Mouse (Mus musculus): ENCODE measurements around the gene Aloxe3. TPM values are rescaled to one million over a fixed set of nuclear protein-coding genes. Genes with fewer than 3 reads are reported as not detected.

Gene Aloxe3
- total and polyA plus RNA-seq, 3 experiments: 0.13 to 0.23 TPM; not detected in 1

DNA sequence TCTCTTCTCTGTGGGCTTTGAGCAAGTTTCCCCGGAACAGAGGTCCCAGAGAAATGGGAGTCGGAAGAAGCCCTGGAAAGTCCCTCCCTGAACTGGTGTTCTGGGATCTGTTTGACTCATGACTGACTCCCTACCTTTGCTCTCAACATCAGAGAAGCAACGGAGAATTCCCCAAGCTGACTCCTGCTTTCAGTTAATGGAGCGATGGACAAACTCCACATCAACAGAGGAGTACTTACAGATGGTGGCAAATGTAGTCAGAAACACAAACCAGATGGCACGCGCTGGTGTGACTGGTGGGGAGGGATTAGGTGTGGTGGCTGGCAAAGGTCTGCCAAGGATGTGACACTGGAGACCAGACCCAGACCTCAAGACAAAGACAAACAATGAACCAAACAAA, 25.3 kb downstream of the Aloxe3 start:
- Histone ChIP-seq H3K4me1 (ENCODE audit: control insufficient read depth in 1 of 2, insufficient read depth in 2 of 2) (0 out of 4 replicates have a peak, but pooled peaks cover 0 to 5% of the 10 kb centered on the region in 2 experiments), H3K9ac (ENCODE audit: insufficient read depth, low read depth) (no peak overlapping the region), H3K27ac (ENCODE audit: insufficient read depth, low read depth) (no peak overlapping the region), H3K4me3 (replicated peaks in 1 of 3; ENCODE audit: low read depth in 2 of 3, low read length in 2 of 3, poor library complexity in 1 of 3) (no peak overlapping the region), H3K79me2 (replicated peaks; ENCODE audit: control insufficient read depth, extremely low read depth, insufficient read depth, poor library complexity, severe bottlenecking) (no peaks in the 10 kb centered on the region), H3K27me3 (replicated peaks) (peaks cover 87% of the 10 kb centered on the region), H3K36me3 (replicated peaks in 1 of 2; ENCODE audit: control insufficient read depth in 1 of 2, insufficient read depth in 1 of 2, low read length in 1 of 2) (no peaks in the 10 kb centered on the region), H3K4me2 (ENCODE audit: insufficient read depth, low read depth, poor library complexity, severe bottlenecking) (peak overlapping the region; percentile 32; the same call in 1 of the 2 replicates), H3K9me3 (replicated peaks; ENCODE audit: low read length) (no peaks in the 10 kb centered on the region)
- in situ Hi-C loops (cut with MboI; ENCODE audit: low pct_ligation_motif_present, low pct_unique_long_range_greater_than_20kb, low sequenced_read_pairs) (no loop called here), dilution Hi-C loops (cut with MboI; ENCODE audit: extremely low pct_ligation_motif_present, extremely low pct_unique_long_range_greater_than_20kb, low sequenced_read_pairs) (no loop called here)
- no peak for DNase-seq (ENCODE audit: extremely low read depth)
- no peak for TF ChIP-seq MEF2A (IDR thresholded peaks at IDR 0.05; ENCODE audit: borderline replicate concordance, low read depth, low read length)
- no peak for TF ChIP-seq GABPA (IDR thresholded peaks at IDR 0.05; ENCODE audit: insufficient replicate concordance, low read depth, low read length)
- TF ChIP-seq TCF12 (IDR thresholded peaks at IDR 0.05; ENCODE audit: low read depth, low read length): no peak
- no peak for TF ChIP-seq SIN3A (IDR thresholded peaks at IDR 0.05; ENCODE audit: low read length)
- TF ChIP-seq ELF1 (IDR thresholded peaks at IDR 0.05; ENCODE audit: low read depth, low read length): no peak
- no peak for TF ChIP-seq SMC3 (IDR thresholded peaks at IDR 0.05; ENCODE audit: low read depth, low read length)
- no peak for TF ChIP-seq ZNF384 (IDR thresholded peaks at IDR 0.05; ENCODE audit: low read depth, low read length)
- no peak for TF ChIP-seq IRF4 (IDR thresholded peaks at IDR 0.05; ENCODE audit: low read depth, low read length)
- TF ChIP-seq EP300 (IDR thresholded peaks at IDR 0.05; ENCODE audit: low read length): no peak
- no peak for TF ChIP-seq CHD1 (IDR thresholded peaks at IDR 0.05; ENCODE audit: low read depth, low read length)
- no peak for TF ChIP-seq MAZ (IDR thresholded peaks at IDR 0.05; ENCODE audit: low read depth, low read length)
- no peak for TF ChIP-seq MYC (IDR thresholded peaks at IDR 0.05; ENCODE audit: low read depth, low read length)
- TF ChIP-seq CHD2 (IDR thresholded peaks at IDR 0.05; ENCODE audit: low read length): no peak
- TF ChIP-seq ZKSCAN1 (IDR thresholded peaks at IDR 0.05; ENCODE audit: borderline replicate concordance, low read depth, low read length): no peak
- TF ChIP-seq CTCF (conservative IDR thresholded peaks at IDR 0.05 in 1 of 2, IDR thresholded peaks at IDR 0.05 in 1 of 2; ENCODE audit: low read depth in 2 of 2, low read length in 2 of 2): no peak
- TF ChIP-seq POLR2AphosphoS2 (IDR thresholded peaks at IDR 0.05; ENCODE audit: low read depth, low read length): no peak
- no peak for TF ChIP-seq ZMIZ1 (IDR thresholded peaks at IDR 0.05; ENCODE audit: low read depth, low read length)
- TF ChIP-seq MAX (IDR thresholded peaks at IDR 0.05; ENCODE audit: low read length): no peak

DNA sequence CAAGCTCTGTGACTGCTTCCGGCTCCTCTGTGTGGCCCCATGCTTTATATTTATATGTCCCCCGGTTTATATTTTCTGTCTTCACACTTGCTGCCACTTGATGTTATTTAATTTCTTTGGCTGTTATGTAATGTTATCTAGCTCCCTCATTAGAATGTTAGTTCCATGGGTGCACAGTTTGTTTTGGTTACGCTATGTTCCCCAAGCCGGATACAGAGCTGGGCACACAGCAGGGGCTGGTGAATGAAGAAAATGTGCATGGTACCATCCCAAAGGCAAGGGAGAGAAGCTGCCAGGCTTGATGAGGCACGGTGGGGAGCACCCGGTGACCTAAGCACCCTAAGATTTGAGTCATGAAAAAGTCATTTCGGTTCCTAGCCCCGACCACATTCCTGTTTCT, 28.1 kb downstream of the Aloxe3 start:
- Histone ChIP-seq H3K27ac (ENCODE audit: insufficient read depth, low read depth) (no peak overlapping the region), H3K27me3 (replicated peaks) (peaks cover 89% of the 10 kb centered on the region), H3K9me3 (replicated peaks; ENCODE audit: low read length) (no peaks in the 10 kb centered on the region), H3K79me2 (replicated peaks; ENCODE audit: control insufficient read depth, extremely low read depth, insufficient read depth, poor library complexity, severe bottlenecking) (no peaks in the 10 kb centered on the region), H3K9ac (ENCODE audit: insufficient read depth, low read depth) (no peak overlapping the region), H3K4me1 (ENCODE audit: control insufficient read depth in 1 of 2, insufficient read depth in 2 of 2) (0 out of 4 replicates have a peak, but pooled peaks cover 0 to 5% of the 10 kb centered on the region in 2 experiments), H3K4me3 (replicated peaks in 1 of 3; ENCODE audit: low read depth in 2 of 3, low read length in 2 of 3, poor library complexity in 1 of 3) (no peak overlapping the region), H3K36me3 (replicated peaks in 1 of 2; ENCODE audit: control insufficient read depth in 1 of 2, insufficient read depth in 1 of 2, low read length in 1 of 2) (no peaks in the 10 kb centered on the region), H3K4me2 (ENCODE audit: insufficient read depth, low read depth, poor library complexity, severe bottlenecking) (no peak overlapping the region)
- no peak for DNase-seq (ENCODE audit: extremely low read depth)
- dilution Hi-C loops (cut with MboI; ENCODE audit: extremely low pct_ligation_motif_present, extremely low pct_unique_long_range_greater_than_20kb, low sequenced_read_pairs) (no loop called here), in situ Hi-C loops (cut with MboI; ENCODE audit: low pct_ligation_motif_present, low pct_unique_long_range_greater_than_20kb, low sequenced_read_pairs) (no loop called here)
- TF ChIP-seq E2F4 (IDR thresholded peaks at IDR 0.05; ENCODE audit: insufficient replicate concordance, low read depth, low read length) (no peak), JUND (conservative IDR thresholded peaks at IDR 0.05; ENCODE audit: low read depth, low read length) (no peak), UBTF (IDR thresholded peaks at IDR 0.05; ENCODE audit: low read depth, low read length) (no peak), ZMIZ1 (IDR thresholded peaks at IDR 0.05; ENCODE audit: low read depth, low read length) (no peak), GABPA (IDR thresholded peaks at IDR 0.05; ENCODE audit: insufficient replicate concordance, low read depth, low read length) (no peak), TCF12 (IDR thresholded peaks at IDR 0.05; ENCODE audit: low read depth, low read length) (no peak)

Data from CH12.LX (cell line).